Mouse (Mus musculus) heart, postnatal 36 days (tissue): ENCODE measurements at regions not wholly inside any gene's neighbourhood (a gene's known extent, or its start where the extent isn't known, plus 50 kb on each side); places are given as distances from the start of the nearest gene placed in this dataset.
A peak's percentile ranks its signal among the peaks of the same experiment; 100 is the strongest.

ENCODE experiments used
- DNase-seq, 2 experiments: peaks; one replicate each; pipeline ENCODE4 v3.0.0; 2021 to 2022
- intact Hi-C: fragments of 180-260 bp; cut with DNase I; formaldehyde crosslinking; loops from one replicate; pipeline ENCODE4 v1.15.1; 2025

DNA sequence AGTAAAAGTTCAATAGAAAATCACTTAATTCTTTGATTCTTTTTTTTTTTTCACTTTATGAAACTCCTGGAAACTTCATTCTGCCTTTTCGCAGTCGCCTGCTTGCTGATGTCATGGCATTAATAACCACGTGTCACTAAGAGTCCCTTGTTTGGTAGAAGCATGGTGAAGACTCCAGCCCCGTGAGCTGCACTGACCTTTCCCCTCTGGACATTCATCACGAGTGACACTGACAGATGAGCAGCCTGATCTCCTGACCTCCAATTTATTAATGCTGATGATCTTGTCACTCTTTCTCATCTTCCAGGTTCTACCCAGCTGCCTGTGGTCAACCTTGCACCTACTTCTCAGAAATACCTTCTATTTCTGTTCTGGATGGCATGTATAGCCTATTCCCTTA is 867.1 kb upstream of the Slit2 start:
- intact Hi-C loops = no loop called here

GRCm38 (mm10) chr5:47095703-47096102 is 887.2 kb upstream of the Slit2 start:
- no peak for DNase-seq
- intact Hi-C loops = no loop called here

More for the DNA sequence above, 867.1 kb upstream of the Slit2 start:
- no peak for DNase-seq

DNA sequence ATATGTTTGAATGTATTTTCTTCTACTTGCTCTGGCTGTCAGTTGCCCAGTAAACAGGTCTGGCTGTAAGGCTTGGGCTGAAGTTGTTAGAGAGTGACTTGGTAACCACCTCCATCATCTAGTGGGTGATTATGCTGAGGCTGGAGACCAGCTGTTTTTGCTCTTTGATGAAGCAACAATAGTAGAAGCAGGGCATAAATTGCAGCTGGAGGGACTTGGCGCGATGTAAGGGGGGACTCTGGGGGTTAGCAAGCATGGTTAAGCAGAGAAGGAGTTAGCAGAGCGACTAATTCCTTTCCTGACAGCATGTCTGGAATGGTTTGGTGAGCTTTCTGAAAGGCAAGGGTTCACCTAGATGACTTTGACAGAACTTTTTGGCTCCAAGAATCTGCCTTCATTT is 930.0 kb upstream of the Slit2 start:
- DNase-seq = peak; percentile 1 to 7

GRCm38 (mm10) chr5:47036752-47037151 is 946.2 kb upstream of the Slit2 start:
- no peak for DNase-seq
- intact Hi-C loops = no loop called here

More for the DNA sequence above, 930.0 kb upstream of the Slit2 start:
- intact Hi-C loops = no loop called here

- intact Hi-C loops = no loop called here
- DNase-seq = no peak
These were observed 948.9 kb upstream of the Slit2 start for GRCm38 (mm10) chr5:47034021-47034420.

DNA sequence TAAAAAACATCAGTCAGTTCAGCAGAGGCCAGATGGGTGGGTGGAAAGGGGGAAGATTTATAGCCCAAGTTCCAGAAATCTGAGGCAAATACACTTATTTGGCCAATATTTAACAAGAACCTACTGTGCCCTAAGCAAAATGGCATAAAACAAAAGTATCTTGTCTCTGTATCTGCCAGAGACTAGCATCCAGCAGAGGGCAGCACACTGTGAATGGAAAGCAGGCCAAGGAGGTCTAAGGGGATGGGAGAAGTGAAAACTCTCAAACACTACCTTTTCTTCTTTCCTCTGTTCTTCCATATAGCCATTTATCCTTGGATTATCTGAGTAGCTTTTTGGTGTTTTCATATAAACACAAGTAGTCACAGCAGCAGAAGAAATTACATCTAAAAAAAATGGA is 968.6 kb upstream of the Slit2 start:
- intact Hi-C loops = loop anchor here (10.0 kb wide), 3 partner anchors 960 to 1230 kb away; no protein-coding TSS in a partner anchor
- DNase-seq = peak; percentile 7 to 52

- intact Hi-C loops = no loop called here
- no peak for DNase-seq
These were observed 990.4 kb upstream of the Slit2 start for GRCm38 (mm10) chr5:46992557-46992956.

DNA sequence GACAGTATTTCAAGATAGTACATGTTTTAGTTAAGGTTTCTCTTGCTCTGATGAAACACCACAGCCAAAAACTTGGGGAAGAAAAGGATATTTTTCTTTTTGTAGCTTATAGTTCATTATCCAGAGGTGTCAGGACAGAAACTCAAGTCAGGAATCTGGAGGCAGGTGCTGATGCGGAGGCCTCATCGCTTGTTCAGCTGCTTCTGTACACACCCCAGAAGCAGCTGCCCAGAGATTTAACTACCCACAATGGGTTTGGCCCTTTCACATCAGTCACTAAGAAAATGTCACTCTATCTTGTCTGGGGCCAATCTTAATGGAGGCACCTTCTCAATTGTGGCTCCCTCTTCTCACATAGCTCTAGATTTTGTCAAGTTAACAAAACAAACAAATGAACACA is 996.4 kb upstream of the Slit2 start:
- intact Hi-C loops = no loop called here
- DNase-seq = no peak

GRCm38 (mm10) chr5:46980326-46980725 is 1002.6 kb upstream of the Slit2 start:
- intact Hi-C loops = no loop called here
- DNase-seq = no peak

GRCm38 (mm10) chr5:46968870-46969436 is 1014.0 kb upstream of the Slit2 start:
- DNase-seq = no peak
- intact Hi-C loops = no loop called here

- no peak for DNase-seq
- intact Hi-C loops = no loop called here
These were observed 1022.2 kb upstream of the Slit2 start for GRCm38 (mm10) chr5:46960749-46961148.

DNA sequence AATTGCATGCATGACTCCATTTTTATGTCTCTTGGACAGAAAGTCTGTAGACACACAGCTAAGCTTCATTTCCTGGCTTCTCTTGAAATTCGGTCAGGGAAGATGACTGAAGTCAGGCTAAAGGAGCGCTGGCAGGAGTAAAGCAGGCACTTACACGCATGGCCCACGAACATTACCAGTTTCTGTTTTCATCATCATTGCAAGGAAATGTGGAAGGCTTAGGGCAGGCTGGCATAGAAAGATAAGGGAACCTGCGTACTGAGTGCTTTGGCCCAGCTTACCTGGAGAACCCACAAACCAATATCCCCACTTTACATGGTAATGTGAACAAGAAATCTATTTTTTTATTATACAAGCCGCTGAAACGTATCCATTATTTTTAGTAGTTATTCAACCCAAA is 1056.6 kb upstream of the Slit2 start:
- no peak for DNase-seq
- intact Hi-C loops = no loop called here

DNA sequence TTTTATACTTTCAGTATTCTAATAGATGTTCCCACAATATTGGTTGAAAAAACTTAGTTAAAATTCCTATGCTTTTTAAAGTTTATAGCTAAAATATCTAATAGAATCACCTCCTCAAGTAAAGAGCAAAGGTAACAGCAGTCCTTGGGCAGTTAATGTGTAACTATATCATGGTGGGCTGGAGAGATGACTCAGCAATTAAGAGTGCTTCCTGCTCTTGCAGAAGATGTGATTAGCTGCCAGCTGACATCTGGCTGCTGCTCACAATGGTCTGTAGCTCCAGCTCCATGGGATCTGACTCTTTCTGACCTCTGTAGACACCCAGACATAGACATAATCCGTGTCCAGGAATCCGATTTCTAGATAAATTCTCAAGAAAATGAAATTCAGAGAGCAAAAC is 1044.5 kb upstream of the Lcorl start:
- DNase-seq = no peak
- intact Hi-C loops = no loop called here

DNA sequence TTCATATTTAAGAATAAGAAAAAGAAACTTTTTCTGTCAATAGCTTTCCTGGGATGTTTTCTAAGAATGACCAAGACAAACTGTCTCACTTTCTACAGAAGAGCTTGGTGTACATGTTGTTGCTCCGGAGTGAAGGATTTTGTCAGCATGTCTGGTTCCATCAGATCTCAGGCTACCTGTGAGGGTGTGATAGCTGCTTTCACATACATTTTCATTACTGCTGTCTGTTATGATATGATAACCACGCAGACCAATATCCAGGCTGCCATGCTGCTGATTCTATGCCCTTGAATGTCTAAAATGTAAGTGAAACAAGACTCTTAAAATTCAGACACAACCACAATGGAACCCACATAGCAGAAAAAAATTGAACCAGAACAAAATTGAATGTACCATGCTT is 1036.6 kb upstream of the Lcorl start:
- intact Hi-C loops = no loop called here
- no peak for DNase-seq

GRCm38 (mm10) chr5:46883956-46884355 is 1026.5 kb upstream of the Lcorl start:
- DNase-seq = no peak
- intact Hi-C loops = no loop called here

- intact Hi-C loops = no loop called here
- no peak for DNase-seq
These were observed 999.4 kb upstream of the Lcorl start for GRCm38 (mm10) chr5:46856837-46857236.

DNA sequence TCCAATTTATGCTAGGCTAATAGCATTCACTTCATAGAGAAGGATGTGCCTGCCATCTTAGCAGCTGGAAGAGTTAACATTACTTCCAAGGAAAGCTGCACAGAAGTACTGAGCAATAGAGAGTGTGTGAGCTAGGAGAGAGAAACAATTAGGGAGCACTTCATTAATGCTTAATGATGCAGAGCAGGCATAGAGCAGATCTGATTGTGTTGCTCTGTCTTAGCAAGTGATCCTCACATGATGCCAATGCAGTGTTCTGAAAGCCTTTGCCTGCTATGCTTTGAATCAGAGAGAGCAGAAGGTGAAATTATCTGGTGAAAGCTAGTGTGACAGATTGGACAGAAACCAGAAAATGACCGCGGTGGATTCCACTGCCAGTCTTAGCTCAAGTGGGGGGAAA is 987.8 kb upstream of the Lcorl start:
- no peak for DNase-seq
- intact Hi-C loops = no loop called here

- intact Hi-C loops = no loop called here
- no peak for DNase-seq
These were observed 979.4 kb upstream of the Lcorl start for GRCm38 (mm10) chr5:46836810-46837209.

DNA sequence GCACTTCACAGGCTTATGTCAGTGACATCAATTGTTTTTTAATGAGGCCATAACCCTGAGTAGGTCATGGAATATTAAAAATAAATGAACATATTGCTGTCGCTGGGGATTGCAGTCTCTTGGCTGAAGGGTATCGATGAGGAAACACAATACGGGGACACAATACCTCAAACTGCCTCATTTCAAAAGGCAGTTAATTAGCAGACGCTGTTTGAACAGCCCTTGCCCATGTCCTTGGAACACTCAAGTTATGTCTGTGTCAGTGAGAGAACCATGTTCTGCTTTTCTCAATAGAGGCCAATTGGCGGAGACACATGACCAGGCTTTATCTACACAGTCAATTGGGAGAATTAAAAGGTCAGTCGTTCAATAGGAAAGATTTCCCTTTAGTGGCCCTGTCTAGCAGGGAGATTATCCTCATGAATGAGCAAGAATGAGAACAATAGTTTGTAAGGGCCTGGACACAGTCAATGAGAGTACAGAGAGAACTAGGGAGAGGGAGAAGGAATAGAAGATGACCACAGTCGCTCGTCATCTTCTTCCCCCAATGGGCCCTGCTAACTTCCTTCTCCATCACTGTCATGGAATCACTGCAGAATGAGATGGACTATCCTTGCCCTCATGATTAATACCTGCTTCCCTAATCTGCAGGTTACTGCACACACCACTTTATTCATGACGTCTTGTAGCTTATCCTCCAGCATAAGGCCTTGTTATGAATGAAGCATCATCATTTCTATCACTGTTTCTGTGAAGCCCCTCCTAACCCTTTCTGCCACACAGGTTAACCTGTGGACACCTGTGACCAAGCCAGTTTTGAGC is 973.6 kb upstream of the Lcorl start:
- intact Hi-C loops = no loop called here
- no peak for DNase-seq

DNA sequence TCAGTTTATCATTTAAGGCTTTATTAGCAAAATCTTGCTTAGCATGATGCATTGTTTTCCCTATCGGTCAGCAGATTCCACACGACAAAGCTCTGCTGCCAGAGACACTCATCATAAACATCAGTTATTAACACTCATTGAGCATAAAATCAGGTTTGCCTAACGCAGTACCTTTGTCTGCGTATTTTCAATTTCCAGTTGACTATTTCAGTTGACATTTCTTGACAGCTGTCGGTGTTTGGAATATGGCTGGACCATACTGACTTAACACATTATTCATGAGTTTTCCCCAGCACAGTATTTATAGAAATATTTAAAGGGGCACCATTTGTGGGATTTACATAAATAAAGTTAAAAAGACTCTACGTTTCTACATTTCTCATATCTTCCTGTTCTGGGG is 972.7 kb upstream of the Lcorl start:
- no peak for DNase-seq
- intact Hi-C loops = no loop called here

DNA sequence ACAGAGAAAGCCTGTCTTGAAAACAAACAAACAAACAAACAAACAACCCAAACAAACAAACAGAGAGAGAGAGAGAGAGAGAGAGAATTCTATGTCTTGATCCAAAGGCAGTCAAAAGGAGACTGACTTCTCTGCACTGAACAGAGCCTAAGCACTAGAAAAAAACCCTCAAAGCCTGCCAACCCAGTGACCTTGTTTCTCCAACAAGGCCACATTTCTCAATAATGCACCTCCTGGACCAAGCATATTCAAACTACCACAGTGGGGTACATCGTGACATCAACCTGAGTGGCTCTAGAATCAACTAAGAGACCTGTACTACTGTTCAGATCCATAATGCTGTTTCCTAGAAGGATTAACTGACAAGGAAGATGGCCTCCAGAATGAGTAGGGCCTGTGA is 969.0 kb upstream of the Lcorl start:
- intact Hi-C loops = no loop called here
- no peak for DNase-seq

- intact Hi-C loops = no loop called here
- no peak for DNase-seq
These were observed 967.5 kb upstream of the Lcorl start for GRCm38 (mm10) chr5:46824934-46825333.
